Mouse (Mus musculus) ES-E14 (cell line): Measurements from ENCODE around the gene Xrcc3. TPM values are rescaled to one million over a fixed set of nuclear protein-coding genes. Genes with fewer than 3 reads are reported as not detected.

ENCODE experiments used
- DNase-seq: peaks from one replicate; pipeline ENCODE4 v3.0.0-alpha.2; 2013; ENCODE audit warnings: low read depth, low spot score
- H3K27ac ChIP-seq: 2 replicates; pipeline ENCODE4 v1.5.1; 2012; ENCODE audit warnings: low read depth, mild to moderate bottlenecking, low read length, moderate library complexity, mixed read lengths; ENCODE audit not compliant: poor library complexity, insufficient read depth, severe bottlenecking
- H3K36me3 ChIP-seq: 2 replicates; pipeline ENCODE4 v1.6.1; 2012; ENCODE audit warnings: mild to moderate bottlenecking, low read length, moderate library complexity, mixed read lengths; ENCODE audit not compliant: control insufficient read depth, poor library complexity, insufficient read depth, severe bottlenecking
- H3K4me1 ChIP-seq, 2 experiments: fragments of 150-350 bp in 1 of 2; sonication (generic) in 1 of 2; 2 replicates each; pipeline ENCODE4 v1.6.1; 2012; ENCODE audit warnings: low read length in 2 of 2, mild to moderate bottlenecking in 1 of 2, mixed read lengths in 1 of 2; ENCODE audit not compliant: control insufficient read depth in 2 of 2, insufficient read depth in 2 of 2, poor library complexity in 1 of 2
- H3K4me3 ChIP-seq, 2 experiments: fragments of 150-350 bp in 1 of 2; sonication (generic) in 1 of 2; 2 replicates each; pipeline ENCODE4 v1.5.1; 2012; ENCODE audit warnings: low read length in 2 of 2, low read depth in 1 of 2, mild to moderate bottlenecking in 1 of 2, mixed read lengths in 1 of 2; ENCODE audit not compliant: insufficient read depth in 1 of 2, poor library complexity in 1 of 2, severe bottlenecking in 1 of 2
- H3K9ac ChIP-seq: 2 replicates; pipeline ENCODE4 v1.6.1; 2012; ENCODE audit warnings: low read depth, mild to moderate bottlenecking, low read length, mixed read lengths; ENCODE audit not compliant: poor library complexity, insufficient read depth, severe bottlenecking
- H3K9me3 ChIP-seq: fragments of 150-350 bp; sonication (generic); 2 replicates; pipeline ENCODE4 v1.6.1; 2012; ENCODE audit warnings: low read depth, mild to moderate bottlenecking, low read length; ENCODE audit not compliant: control insufficient read depth, insufficient read depth
- CHD2 ChIP-seq: IDR thresholded peaks from 2 replicates; pipeline ENCODE4 v1.6.1; 2014; ENCODE audit warnings: mild to moderate bottlenecking, low read depth, low read length, inconsistent platforms
- HCFC1 ChIP-seq: IDR thresholded peaks from 2 replicates; pipeline ENCODE4 v1.6.1; 2012; ENCODE audit warnings: low read length, inconsistent platforms, borderline replicate concordance; ENCODE audit not compliant: insufficient read depth
- MAFK ChIP-seq: IDR thresholded peaks from 2 replicates; pipeline ENCODE4 v1.6.1; 2014; ENCODE audit warnings: mild to moderate bottlenecking, low read depth, low read length, inconsistent platforms; ENCODE audit not compliant: insufficient read depth
- ZC3H11A ChIP-seq: IDR thresholded peaks from 2 replicates; pipeline ENCODE4 v1.6.1; 2012; ENCODE audit warnings: low read depth, mild to moderate bottlenecking, inconsistent platforms, low read length, borderline replicate concordance
- ZNF384 ChIP-seq: IDR thresholded peaks from 2 replicates; pipeline ENCODE4 v1.6.1; 2012; ENCODE audit warnings: low read depth, low read length, inconsistent platforms
- in situ Hi-C, 2 experiments: fragments of 600-800 bp; cut with MboI; formaldehyde crosslinking; loops; one replicate each; pipeline ENCODE4 v1.15.1; 2025; ENCODE audit warnings: low sequenced_read_pairs in 2 of 2, inconsistent platforms in 1 of 2; ENCODE audit not compliant: unreplicated experiment in 2 of 2
- total RNA-seq: library from RNA; depleted of rRNA; stranded (reverse); fragments of 300-350 nt; gene quantifications from 2 replicates; pipeline ENCODE4 v1.2.3, GENCODE M21; 2012; rRNA removed

Xrcc3 gene
- total RNA-seq = 19.8 and 21.8 TPM in 2 replicates

DNA sequence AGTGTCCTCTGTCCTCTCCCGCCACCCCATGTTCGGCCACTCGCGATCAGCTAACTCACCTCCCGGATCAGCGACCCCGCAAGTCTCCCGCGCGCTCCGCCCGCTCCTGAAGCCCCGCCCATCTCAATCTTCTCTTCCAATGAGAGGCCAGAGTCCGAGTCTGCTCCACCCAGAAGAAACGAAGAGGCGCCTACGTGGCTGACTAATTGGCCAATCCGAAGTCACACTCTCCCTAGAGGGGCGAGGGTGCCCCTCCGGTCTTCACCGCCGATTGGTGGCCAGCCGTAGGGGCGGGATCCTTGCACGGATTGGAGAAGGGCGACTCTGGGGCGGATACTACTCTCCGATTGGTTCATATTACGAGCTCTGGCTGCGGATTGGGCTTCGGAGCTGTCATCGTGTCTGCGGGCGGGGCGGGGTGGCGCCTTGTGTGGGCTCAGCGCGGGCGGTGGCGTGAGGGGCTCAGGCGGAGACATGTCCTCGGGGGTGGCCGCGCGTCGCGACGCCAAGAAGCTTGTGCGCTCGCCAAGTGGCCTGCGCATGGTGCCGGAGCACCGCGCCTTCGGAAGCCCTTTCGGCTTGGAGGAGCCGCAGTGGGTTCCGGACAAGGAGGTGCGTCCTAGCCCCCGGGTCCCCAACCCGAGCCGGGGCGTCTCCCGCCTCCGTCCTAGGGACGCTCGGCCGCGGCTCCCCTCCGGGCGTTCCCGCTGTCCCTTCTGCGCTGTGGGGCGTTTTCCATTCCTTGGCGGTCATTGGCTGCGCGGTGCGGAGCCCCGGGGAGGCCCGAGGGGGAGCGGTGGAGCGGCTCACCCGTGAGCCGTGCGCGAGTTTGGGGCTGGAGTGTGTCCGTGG is at the start of gene Xrcc3, which contains the start of gene Zfyve21:
Gene Xrcc3 (minus strand): TSS at position 108 of the 852 bp plus-strand sequence.
Gene Zfyve21 (plus strand): TSS at position 405 of the 852 bp plus-strand sequence.
- Histone ChIP-seq H3K27ac (no peak within 1 kb of the TSS), H3K4me1 (peaks cover 9 to 24% of the 10 kb centered on the region in 2 experiments; a peak in 3 of 4 replicates), H3K4me3 (peak within 1 kb of the TSS; percentile 86 to 100), H3K9ac (peak within 1 kb of the TSS; percentile 89), H3K36me3 (peaks cover 10% of the 10 kb centered on the region; the same call in 1 of the 2 replicates), H3K9me3 (no peaks in the 10 kb centered on the region)
- peak; percentile 99 for DNase-seq
- in situ Hi-C loops = no loop called here
- peak; percentile 89 for TF ChIP-seq CHD2
- TF ChIP-seq ZNF384 = no peak

DNA sequence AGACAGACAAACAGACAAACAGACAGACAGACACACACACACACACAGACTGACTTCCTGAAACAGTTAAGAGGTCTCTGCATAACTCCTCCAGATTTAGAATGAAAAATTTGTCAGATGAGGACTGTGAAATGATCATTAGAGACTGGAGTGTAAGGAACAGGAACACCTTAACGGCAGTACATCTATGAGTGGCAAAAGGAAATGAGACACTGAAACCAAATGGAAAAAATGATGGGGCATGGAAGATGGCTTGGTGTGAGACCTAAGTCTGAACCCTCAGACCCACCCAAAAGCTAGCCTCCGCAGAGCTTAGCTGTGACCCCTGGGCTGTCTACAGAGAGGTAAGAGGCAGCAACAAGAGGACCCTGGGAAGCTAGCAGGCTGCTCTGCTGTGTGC is 41.8 kb upstream of the Xrcc3 start:
- H3K4me3 ChIP-seq = no peak overlapping the region
- in situ Hi-C loops = no loop called here
- no peaks in the 10 kb centered on the region for H3K36me3 ChIP-seq
- H3K4me1 ChIP-seq = no peaks in the 10 kb centered on the region
- no peak overlapping the region for H3K27ac ChIP-seq
- no peak for TF ChIP-seq ZC3H11A
- no peak for TF ChIP-seq CHD2
- no peak for TF ChIP-seq ZNF384
- TF ChIP-seq HCFC1 = no peak
- no peak for TF ChIP-seq MAFK
- H3K9me3 ChIP-seq = no peaks in the 10 kb centered on the region
- H3K9ac ChIP-seq = no peak overlapping the region
- no peak for DNase-seq

DNA sequence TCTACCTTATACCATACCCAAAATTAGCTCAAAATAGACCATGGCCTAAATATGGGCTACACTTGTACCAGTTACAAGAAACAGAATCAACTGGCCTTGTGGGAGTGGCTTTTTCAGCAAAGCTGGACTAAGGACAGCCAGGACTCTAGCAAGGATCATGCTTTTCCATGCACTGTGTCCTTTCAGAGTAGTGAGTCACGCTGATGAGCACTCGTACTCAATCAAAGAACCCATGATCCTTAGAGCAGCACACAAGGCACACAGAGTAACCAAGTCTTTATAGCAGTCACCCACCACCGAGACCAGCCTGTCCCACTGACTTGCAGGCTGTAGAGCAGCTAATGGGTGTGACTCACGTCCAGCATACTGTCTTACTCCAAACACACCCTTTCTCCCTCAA is 39.9 kb upstream of the Xrcc3 start:
- no peak overlapping the region for H3K9ac ChIP-seq
- in situ Hi-C loops = no loop called here
- no peak overlapping the region for H3K27ac ChIP-seq
- TF ChIP-seq ZC3H11A (no peak), CHD2 (no peak)
- no peak for DNase-seq
- H3K9me3 ChIP-seq = no peaks in the 10 kb centered on the region
- H3K36me3 ChIP-seq = no peaks in the 10 kb centered on the region
- H3K4me3 ChIP-seq = no peak overlapping the region
- H3K4me1 ChIP-seq = no peaks in the 10 kb centered on the region

DNA sequence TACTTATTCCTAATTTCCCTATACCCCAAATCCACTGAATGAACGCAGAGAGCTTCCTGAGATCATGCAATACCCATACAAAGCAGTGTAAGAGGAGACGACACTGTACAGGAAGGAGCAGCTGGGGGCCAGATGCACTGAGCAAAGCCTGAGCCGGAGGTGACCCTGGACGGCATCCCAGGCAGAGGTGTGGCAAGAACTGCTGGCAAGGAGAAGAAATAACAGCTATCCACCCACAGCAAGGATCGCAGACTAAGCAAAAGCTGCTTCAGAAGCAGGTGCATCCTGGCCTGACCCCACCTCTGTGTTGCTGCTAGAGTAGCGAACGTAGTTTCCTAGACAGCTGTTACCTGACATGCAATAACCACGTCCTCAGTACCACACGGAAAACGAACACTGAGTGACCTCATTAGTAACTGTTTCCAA is 39.4 kb upstream of the Xrcc3 start:
- Histone ChIP-seq H3K4me1 (no peaks in the 10 kb centered on the region), H3K27ac (no peak overlapping the region), H3K4me3 (no peak overlapping the region), H3K9me3 (no peaks in the 10 kb centered on the region), H3K36me3 (no peaks in the 10 kb centered on the region), H3K9ac (no peak overlapping the region)
- DNase-seq = no peak
- in situ Hi-C loops = no loop called here
- TF ChIP-seq CHD2 = no peak

DNA sequence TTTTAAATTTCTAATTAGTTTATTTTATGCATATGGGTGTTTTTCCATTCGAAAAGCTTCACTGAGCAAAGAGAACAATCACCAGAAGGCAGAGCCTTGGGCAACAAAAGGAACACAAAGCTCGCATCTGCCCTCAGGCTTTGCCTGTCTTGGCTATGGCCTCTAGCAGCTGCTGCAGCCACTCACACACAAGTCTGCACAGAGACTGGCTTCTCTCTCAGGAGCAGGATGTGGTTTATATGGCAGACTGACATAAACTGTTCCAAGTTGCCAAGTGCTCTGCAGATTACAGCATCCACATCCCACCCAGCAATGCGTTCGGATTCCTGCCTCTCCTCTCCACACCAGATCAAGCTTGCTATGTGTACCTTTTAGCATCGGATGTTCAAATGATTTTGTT is 38.1 kb upstream of the Xrcc3 start:
- Histone ChIP-seq H3K27ac (no peak overlapping the region), H3K9ac (no peak overlapping the region), H3K36me3 (no peaks in the 10 kb centered on the region), H3K4me1 (no peaks in the 10 kb centered on the region), H3K9me3 (no peaks in the 10 kb centered on the region), H3K4me3 (no peak overlapping the region)
- in situ Hi-C loops = no loop called here
- peak; percentile 11 for DNase-seq
- TF ChIP-seq MAFK = no peak
- no peak for TF ChIP-seq ZC3H11A
- no peak for TF ChIP-seq CHD2
- TF ChIP-seq ZNF384 = no peak
- TF ChIP-seq HCFC1 = no peak
